Mouse (Mus musculus) megakaryocyte, embryonic 14.5 days (primary cell): ENCODE measurements at regions not wholly inside any gene's neighbourhood (a gene's known extent, or its start where the extent isn't known, plus 50 kb on each side); places are given as distances from the start of the nearest gene placed in this dataset.

Source experiments
- H3K27me3 ChIP-seq: replicated peaks from 2 replicates; pipeline ENCODE3; 2012; ENCODE audit warnings: inconsistent platforms
- H3K36me3 ChIP-seq: replicated peaks from 2 replicates; pipeline ENCODE3; 2012; ENCODE audit warnings: low read length, inconsistent platforms, mixed read lengths
- H3K4me1 ChIP-seq: 2 replicates; pipeline ENCODE4 v1.6.1; 2012; ENCODE audit warnings: inconsistent platforms
- H3K4me3 ChIP-seq: replicated peaks from 2 replicates; pipeline ENCODE3; 2012; ENCODE audit warnings: moderate library complexity, mild to moderate bottlenecking, inconsistent platforms
- H3K9me3 ChIP-seq: 2 replicates; pipeline ENCODE4 v1.6.1; 2012; ENCODE audit warnings: inconsistent platforms
- FLI1 ChIP-seq: IDR thresholded peaks from 2 replicates; pipeline ENCODE4 v1.6.1; 2012; ENCODE audit warnings: low read length, inconsistent platforms, mixed read lengths
- GATA1 ChIP-seq: IDR thresholded peaks from 3 replicates; pipeline ENCODE4 v1.6.1; 2012; ENCODE audit warnings: mixed read lengths, low read length, inconsistent platforms, borderline replicate concordance

- no peak overlapping the region for H3K4me3 ChIP-seq
- peaks cover 4% of the 10 kb centered on the region for H3K27me3 ChIP-seq
- TF ChIP-seq GATA1 (no peak), FLI1 (no peak)
Observed at GRCm38 (mm10) chr7:113109481-113109880, 97.8 kb upstream of the Arntl start.

DNA sequence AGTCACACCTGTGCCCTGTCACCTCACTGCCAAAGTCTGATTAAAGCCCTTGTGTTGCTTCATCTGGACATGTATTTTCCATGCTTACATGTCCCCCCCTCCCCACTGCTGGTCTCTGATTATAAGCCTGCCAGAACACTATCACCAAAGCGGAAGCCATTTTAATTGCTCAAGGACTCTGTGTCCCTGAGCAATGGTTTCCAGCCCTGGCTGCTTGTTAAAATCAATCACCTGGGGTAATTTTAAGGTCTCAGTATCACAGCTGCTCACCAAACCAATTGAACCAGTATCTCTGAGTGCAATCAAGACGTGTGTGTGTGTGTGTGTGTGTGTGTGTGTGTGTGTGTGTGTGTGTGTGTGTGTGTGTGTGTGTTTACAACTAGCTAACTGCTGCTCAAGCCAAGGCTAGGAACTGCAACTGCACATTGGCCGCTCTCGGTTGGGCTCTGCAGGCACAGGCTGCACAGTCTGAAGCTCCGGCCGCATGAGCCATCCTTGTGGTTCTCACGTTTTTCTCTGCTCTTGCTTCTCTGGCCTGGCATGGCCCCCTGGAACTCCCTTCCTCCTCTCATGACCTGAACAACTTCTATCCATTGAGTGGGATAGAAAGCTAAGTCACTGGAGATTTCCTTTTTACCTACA is 96.3 kb upstream of the Arntl start:
- Histone ChIP-seq H3K9me3 (no peaks in the 10 kb centered on the region), H3K36me3 (no peaks in the 10 kb centered on the region), H3K4me3 (no peak overlapping the region), H3K27me3 (peaks cover 4% of the 10 kb centered on the region), H3K4me1 (no peaks in the 10 kb centered on the region)
- TF ChIP-seq GATA1, result no peak
- TF ChIP-seq FLI1, result no peak

More at GRCm38 (mm10) chr7:113109481-113109880, 97.8 kb upstream of the Arntl start:
- Histone ChIP-seq H3K4me1 (no peaks in the 10 kb centered on the region), H3K9me3 (no peaks in the 10 kb centered on the region), H3K36me3 (no peaks in the 10 kb centered on the region)

GRCm38 (mm10) chr7:113113266-113113893 is 93.9 kb upstream of the Arntl start:
- Histone ChIP-seq H3K36me3 (no peaks in the 10 kb centered on the region), H3K9me3 (peaks cover 3% of the 10 kb centered on the region), H3K4me3 (peak overlapping the region; percentile 14), H3K4me1 (no peaks in the 10 kb centered on the region), H3K27me3 (peaks cover 4% of the 10 kb centered on the region)
- TF ChIP-seq FLI1, result no peak
- TF ChIP-seq GATA1, result no peak

GRCm38 (mm10) chr7:113117599-113117998 is 89.7 kb upstream of the Arntl start:
- H3K27me3 ChIP-seq, result peaks cover 4% of the 10 kb centered on the region
- H3K4me1 ChIP-seq, result no peaks in the 10 kb centered on the region
- TF ChIP-seq GATA1 (no peak), FLI1 (no peak)

GRCm38 (mm10) chr7:113121911-113122319 is 85.3 kb upstream of the Arntl start:
- Histone ChIP-seq H3K36me3 (no peaks in the 10 kb centered on the region), H3K27me3 (no peaks in the 10 kb centered on the region), H3K9me3 (peaks cover 15% of the 10 kb centered on the region), H3K4me1 (no peaks in the 10 kb centered on the region), H3K4me3 (no peak overlapping the region)
- TF ChIP-seq GATA1 (no peak), FLI1 (no peak)

More at GRCm38 (mm10) chr7:113117599-113117998, 89.7 kb upstream of the Arntl start:
- peaks cover 15% of the 10 kb centered on the region for H3K9me3 ChIP-seq
- no peaks in the 10 kb centered on the region for H3K36me3 ChIP-seq
- no peak overlapping the region for H3K4me3 ChIP-seq

- no peak overlapping the region for H3K4me3 ChIP-seq
- H3K27me3 ChIP-seq, result no peaks in the 10 kb centered on the region
- H3K9me3 ChIP-seq, result no peaks in the 10 kb centered on the region
- no peaks in the 10 kb centered on the region for H3K36me3 ChIP-seq
- no peak for TF ChIP-seq GATA1
- no peak for TF ChIP-seq FLI1
- H3K4me1 ChIP-seq, result no peaks in the 10 kb centered on the region
Observed at GRCm38 (mm10) chr7:113126010-113126409, 81.3 kb upstream of the Arntl start.

GRCm38 (mm10) chr7:113130552-113130951 is 76.7 kb upstream of the Arntl start:
- no peak overlapping the region for H3K4me3 ChIP-seq
- peaks cover 14% of the 10 kb centered on the region for H3K27me3 ChIP-seq
- no peaks in the 10 kb centered on the region for H3K9me3 ChIP-seq
- TF ChIP-seq FLI1, result no peak
- TF ChIP-seq GATA1, result no peak
- no peaks in the 10 kb centered on the region for H3K4me1 ChIP-seq
- H3K36me3 ChIP-seq, result no peaks in the 10 kb centered on the region

DNA sequence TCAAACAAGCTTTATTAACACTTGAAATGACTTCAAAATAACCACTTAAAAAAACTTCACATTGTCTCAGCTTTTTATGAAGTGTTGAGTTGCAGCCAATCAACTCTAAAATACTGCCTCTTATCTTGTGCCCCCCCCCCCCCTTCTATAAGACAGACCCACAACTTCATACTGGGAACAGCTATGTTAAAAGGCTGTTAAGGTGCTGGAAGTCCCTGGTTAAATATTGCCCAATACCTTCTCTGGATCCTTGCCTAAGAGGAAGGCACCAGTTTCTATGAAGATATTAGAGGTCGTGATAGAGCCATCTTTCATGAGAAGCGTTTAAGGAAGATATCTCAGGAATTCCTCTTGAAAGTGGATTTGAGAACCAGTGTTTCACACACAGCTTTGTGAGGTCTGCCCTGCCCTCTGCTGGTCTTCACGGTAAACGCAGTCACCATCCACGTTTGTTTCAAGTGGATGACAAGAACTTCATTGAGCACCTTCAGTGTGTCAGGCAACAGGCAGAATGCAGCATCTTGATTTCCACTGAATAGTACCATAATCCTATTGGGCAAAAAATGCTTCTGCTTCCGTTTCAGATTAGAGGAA is 75.2 kb upstream of the Arntl start:
- no peaks in the 10 kb centered on the region for H3K9me3 ChIP-seq
- peaks cover 14% of the 10 kb centered on the region for H3K27me3 ChIP-seq
- no peaks in the 10 kb centered on the region for H3K36me3 ChIP-seq
- no peak overlapping the region for H3K4me3 ChIP-seq
- TF ChIP-seq GATA1 (no peak), FLI1 (no peak)
- H3K4me1 ChIP-seq, result no peaks in the 10 kb centered on the region

DNA sequence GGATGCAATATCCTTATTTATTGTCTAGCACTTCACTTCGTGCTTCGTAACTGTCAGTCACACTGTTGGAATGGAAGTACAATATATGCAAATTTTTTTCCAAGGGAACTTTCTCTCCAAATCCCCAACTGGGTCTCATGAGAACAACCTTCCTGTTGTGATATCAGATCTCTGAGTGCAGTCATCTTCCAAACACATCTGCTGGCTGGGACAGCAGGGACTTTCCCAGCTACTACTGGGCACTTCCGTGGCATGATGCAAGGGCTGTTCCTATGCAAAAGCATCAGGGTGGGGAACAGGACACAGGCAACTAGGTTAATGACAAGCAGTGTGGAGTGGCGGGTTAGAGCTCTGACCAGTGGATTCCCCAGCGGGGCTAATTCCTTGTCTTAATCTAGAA is 73.4 kb upstream of the Arntl start:
- Histone ChIP-seq H3K4me1 (no peaks in the 10 kb centered on the region), H3K27me3 (peaks cover 14% of the 10 kb centered on the region), H3K36me3 (no peaks in the 10 kb centered on the region), H3K4me3 (no peak overlapping the region), H3K9me3 (no peaks in the 10 kb centered on the region)
- TF ChIP-seq FLI1 (no peak), GATA1 (no peak)

DNA sequence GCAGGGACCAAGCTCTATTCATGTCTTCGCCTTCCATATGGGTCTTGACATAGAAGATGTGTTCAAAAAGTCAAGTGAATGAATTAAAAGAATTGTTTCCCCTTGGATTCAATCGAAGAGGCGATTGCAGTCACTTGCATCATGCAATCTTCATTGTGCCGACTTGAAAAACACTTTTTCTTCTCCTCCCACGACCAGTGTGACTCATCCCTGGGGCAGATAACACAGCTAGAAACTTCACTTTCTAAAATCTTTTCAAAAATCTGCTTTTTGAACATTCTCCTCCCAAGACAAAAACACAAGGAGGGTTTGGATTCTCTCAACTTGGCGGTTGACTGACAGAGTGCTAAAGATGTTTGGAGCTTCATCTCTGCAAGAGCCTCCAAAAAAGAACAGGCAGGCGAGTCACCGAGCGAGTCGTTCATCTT is 67.2 kb upstream of the Arntl start:
- Histone ChIP-seq H3K9me3 (no peaks in the 10 kb centered on the region), H3K4me1 (no peaks in the 10 kb centered on the region), H3K27me3 (peaks cover 40% of the 10 kb centered on the region), H3K36me3 (no peaks in the 10 kb centered on the region), H3K4me3 (no peak overlapping the region)
- TF ChIP-seq FLI1, result no peak
- TF ChIP-seq GATA1, result no peak
